Mouse (Mus musculus) olfactory bulb, adult 2 months (tissue): ENCODE data around the gene Aaed1.

ENCODE experiments used
- CTCF ChIP-seq: fragments of 200-500 bp; IDR thresholded peaks from 2 replicates; pipeline ENCODE4 v1.5.1; 2012; ENCODE audit warnings: low read depth, mild to moderate bottlenecking, low read length, moderate library complexity; ENCODE audit not compliant: insufficient read depth
- POLR2A ChIP-seq: fragments of 200-500 bp; IDR thresholded peaks from 2 replicates; pipeline ENCODE4 v1.6.1; 2012; ENCODE audit warnings: mild to moderate bottlenecking, low read depth, low read length, moderate library complexity; ENCODE audit not compliant: insufficient read depth

- no peak for TF ChIP-seq POLR2A
- TF ChIP-seq CTCF: no peak
Observed at GRCm38 (mm10) chr13:64233139-64233538, 79.4 kb downstream of the Aaed1 start.
